Mouse (Mus musculus) myocyte (in vitro differentiated cells): ENCODE results near the gene Ptprs. TPM values are rescaled to one million over a fixed set of nuclear protein-coding genes. Genes with fewer than 3 reads are reported as not detected.

Experiments used
- H3K27me3 ChIP-seq: one replicate; pipeline ENCODE4 v1.6.1; 2011; ENCODE audit not compliant: control insufficient read depth, insufficient read depth, insufficient read length
- H3K36me3 ChIP-seq: one replicate; pipeline ENCODE4 v1.6.1; 2011; ENCODE audit not compliant: control insufficient read depth, insufficient read depth
- H3K4me2 ChIP-seq: one replicate; pipeline ENCODE4 v1.6.1; 2011; ENCODE audit warnings: low read depth, control low read depth
- H3K4me3 ChIP-seq: one replicate; pipeline ENCODE4 v1.5.1; 2011; ENCODE audit warnings: mild to moderate bottlenecking, control low read depth, moderate library complexity
- H3K79me2 ChIP-seq: one replicate; pipeline ENCODE4 v1.6.1; 2011; ENCODE audit not compliant: control insufficient read depth, insufficient read depth
- H3ac ChIP-seq: one replicate; pipeline ENCODE4 v1.6.1; 2011; ENCODE audit not compliant: control insufficient read depth, insufficient read length
- CEBPB ChIP-seq: IDR thresholded peaks from 2 replicates; pipeline ENCODE4 v1.6.1; 2011; ENCODE audit warnings: mild to moderate bottlenecking, moderate library complexity; ENCODE audit not compliant: poor library complexity, insufficient read depth, severe bottlenecking
- E2F4 ChIP-seq: IDR thresholded peaks from one replicate; pipeline ENCODE4 v1.6.1; 2011; ENCODE audit warnings: mild to moderate bottlenecking, control low read depth, moderate library complexity; ENCODE audit not compliant: insufficient read depth
- MAX ChIP-seq: IDR thresholded peaks from one replicate; pipeline ENCODE4 v1.6.1; 2011; ENCODE audit warnings: low read depth, mild to moderate bottlenecking, control low read depth
- MYOD1 ChIP-seq, 3 experiments: IDR thresholded peaks; one replicate each; pipeline ENCODE4 v1.6.1; 2011; ENCODE audit warnings: control low read depth in 2 of 3, low read depth in 2 of 3, mild to moderate bottlenecking in 2 of 3, moderate library complexity in 1 of 3; ENCODE audit not compliant: insufficient read length in 2 of 3, control insufficient read depth in 1 of 3
- MYOG ChIP-seq, 3 experiments: IDR thresholded peaks; one replicate each; pipeline ENCODE4 v1.6.1; 2011; ENCODE audit warnings: control low read depth in 2 of 3, low read depth in 2 of 3, mild to moderate bottlenecking in 2 of 3; ENCODE audit not compliant: insufficient read length in 2 of 3, control insufficient read depth in 1 of 3, insufficient read depth in 1 of 3
- POLR2A ChIP-seq: IDR thresholded peaks from one replicate; pipeline ENCODE4 v1.6.1; 2011; ENCODE audit warnings: low read depth, mild to moderate bottlenecking, control low read depth, moderate library complexity; ENCODE audit not compliant: insufficient read length
- POLR2AphosphoS2 ChIP-seq: IDR thresholded peaks from one replicate; pipeline ENCODE4 v1.6.1; 2011; ENCODE audit warnings: low read depth, control low read depth; ENCODE audit not compliant: insufficient read length
- REST ChIP-seq: IDR thresholded peaks from one replicate; pipeline ENCODE4 v1.6.1; 2011; ENCODE audit warnings: mild to moderate bottlenecking, control low read depth, moderate library complexity; ENCODE audit not compliant: insufficient read depth, insufficient read length
- SRF ChIP-seq: IDR thresholded peaks from one replicate; pipeline ENCODE4 v1.6.1; 2011; ENCODE audit warnings: low read depth; ENCODE audit not compliant: control insufficient read depth, insufficient read length
- TCF12 ChIP-seq: IDR thresholded peaks from one replicate; pipeline ENCODE4 v1.6.1; 2011; ENCODE audit warnings: mild to moderate bottlenecking, control low read depth; ENCODE audit not compliant: poor library complexity, insufficient read depth, severe bottlenecking
- TCF3 ChIP-seq: IDR thresholded peaks from one replicate; pipeline ENCODE4 v1.6.1; 2011; ENCODE audit warnings: low read depth, control low read depth; ENCODE audit not compliant: insufficient read length
- USF1 ChIP-seq: IDR thresholded peaks from one replicate; pipeline ENCODE4 v1.6.1; 2011; ENCODE audit warnings: low read depth, mild to moderate bottlenecking, control low read depth, moderate library complexity
- polyA plus RNA-seq: library from polyadenylated mRNA; unstranded; fragments of >200 nt; fragmentation: generic; extraction: Trizol; gene quantifications from one replicate; pipeline ENCODE4 v1.2.1, GENCODE M21; 2012; ENCODE audit warnings: missing spikeins

The Ptprs gene
- polyA plus RNA-seq, 1 experiment: 116 TPM

DNA sequence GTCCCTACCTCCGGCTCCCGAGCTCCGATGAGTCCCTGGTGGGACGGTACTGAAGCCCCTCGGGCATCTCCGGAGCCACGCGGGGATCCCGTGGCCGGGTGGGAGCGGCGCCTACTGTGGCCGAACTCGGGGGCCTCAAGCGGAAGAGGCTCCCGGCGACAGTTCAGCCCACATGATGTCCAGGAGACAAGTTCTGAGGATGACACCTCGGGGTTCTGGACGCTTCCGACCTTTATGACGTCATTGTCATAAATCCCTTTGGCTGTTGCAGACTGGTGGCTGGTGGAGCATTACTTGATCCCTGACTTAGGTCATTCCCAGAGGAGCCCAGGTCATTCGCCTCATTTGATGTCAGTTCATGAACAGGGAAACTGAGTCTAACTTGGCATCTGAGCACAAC, 36.0 kb upstream of the Ptprs start, which contains the start of gene Znrf4:
Znrf4 (minus strand) TSS at position 122 of the 400 bp plus-strand sequence.
- Histone ChIP-seq H3K79me2 (no peaks in the 10 kb centered on the region), H3ac (no peak within 1 kb of the TSS), H3K36me3 (no peaks in the 10 kb centered on the region), H3K4me3 (no peak within 1 kb of the TSS), H3K4me2 (no peak within 1 kb of the TSS), H3K27me3 (peaks cover 23% of the 10 kb centered on the region)
- TF ChIP-seq MAX (no peak), TCF3 (no peak), TCF12 (no peak), E2F4 (no peak), POLR2AphosphoS2 (no peak), POLR2A (no peak), MYOG (IDR thresholded peaks at IDR 0.05; ENCODE audit: control insufficient read depth in 1 of 3, insufficient read depth in 1 of 3, insufficient read length in 2 of 3, low read depth in 2 of 3) (no peak), SRF (no peak), MYOD1 (IDR thresholded peaks at IDR 0.05; ENCODE audit: control insufficient read depth in 1 of 3, insufficient read length in 2 of 3, low read depth in 2 of 3) (no peak), USF1 (no peak), CEBPB (no peak), REST (no peak)

DNA sequence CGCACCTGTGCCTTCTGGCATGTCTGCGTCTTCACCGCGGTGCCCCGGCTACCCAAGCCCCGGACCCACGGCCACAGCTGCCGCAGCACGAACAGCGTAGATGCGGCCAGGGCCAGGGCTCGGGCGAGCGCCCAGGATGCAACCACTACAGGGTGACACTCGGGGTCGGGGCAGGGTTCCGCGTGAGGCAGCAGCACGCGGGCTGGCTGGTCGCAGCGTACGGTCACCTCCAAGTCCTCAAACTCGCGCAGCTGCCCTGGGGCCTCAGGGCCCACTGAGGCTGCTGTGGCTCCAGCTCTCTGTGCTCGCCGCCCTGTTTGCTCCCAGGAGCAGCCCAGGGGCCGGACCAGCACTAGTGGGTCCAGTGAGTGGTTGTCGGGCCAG, 35.4 kb upstream of the Ptprs start:
- TF ChIP-seq USF1: no peak
- TF ChIP-seq E2F4: no peak
- no peak overlapping the region for H3ac ChIP-seq
- H3K4me3 ChIP-seq: no peak overlapping the region
- no peaks in the 10 kb centered on the region for H3K79me2 ChIP-seq
- H3K27me3 ChIP-seq: peaks cover 22% of the 10 kb centered on the region
- H3K4me2 ChIP-seq: no peak overlapping the region
- H3K36me3 ChIP-seq: no peaks in the 10 kb centered on the region

DNA sequence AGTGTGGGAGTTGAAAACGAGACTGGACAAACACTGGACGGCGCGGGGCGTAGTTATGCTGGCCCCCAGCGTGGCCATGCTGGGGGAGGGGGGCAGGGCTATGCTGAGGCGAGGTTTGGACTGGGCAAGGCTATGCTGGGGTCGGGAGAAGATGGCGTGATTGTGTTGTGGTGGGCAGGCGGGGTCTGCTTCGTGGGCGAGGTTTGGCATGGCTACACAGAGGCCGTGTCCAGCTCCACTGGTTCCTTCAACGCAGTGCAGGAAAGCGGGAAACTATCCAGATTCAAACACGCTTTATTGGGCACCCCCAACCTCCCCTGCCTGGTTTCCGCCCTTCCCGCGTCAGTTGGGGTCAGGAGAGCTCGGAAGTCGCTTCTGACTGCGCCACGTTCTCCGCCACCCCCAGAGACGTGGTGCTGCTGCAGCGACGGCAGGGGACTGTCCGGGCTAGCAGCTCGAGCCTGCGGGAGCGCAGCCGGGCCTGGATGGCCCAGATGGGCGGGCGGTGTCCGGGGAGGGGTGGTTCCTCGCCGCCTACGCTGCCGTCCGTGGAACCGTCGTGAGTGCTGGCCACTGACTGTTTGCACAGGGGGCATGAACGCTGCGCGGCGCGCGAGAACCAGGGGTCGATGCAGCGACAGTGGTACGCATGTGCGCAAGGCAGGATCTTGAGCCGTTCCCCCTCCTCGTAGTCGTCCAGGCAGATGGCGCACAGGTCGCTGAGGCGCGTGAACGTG, 34.9 kb upstream of the Ptprs start:
- H3K4me2 ChIP-seq: no peak overlapping the region
- TF ChIP-seq MYOD1 (IDR thresholded peaks at IDR 0.05; ENCODE audit: control insufficient read depth in 1 of 3, insufficient read length in 2 of 3, low read depth in 2 of 3): no peak
- no peak for TF ChIP-seq TCF3
- TF ChIP-seq TCF12: no peak
- no peak for TF ChIP-seq SRF
- TF ChIP-seq CEBPB: no peak
- TF ChIP-seq POLR2A: no peak
- no peaks in the 10 kb centered on the region for H3K79me2 ChIP-seq
- no peak overlapping the region for H3ac ChIP-seq
- H3K36me3 ChIP-seq: no peaks in the 10 kb centered on the region
- H3K27me3 ChIP-seq: peaks cover 16% of the 10 kb centered on the region
- no peak overlapping the region for H3K4me3 ChIP-seq

DNA sequence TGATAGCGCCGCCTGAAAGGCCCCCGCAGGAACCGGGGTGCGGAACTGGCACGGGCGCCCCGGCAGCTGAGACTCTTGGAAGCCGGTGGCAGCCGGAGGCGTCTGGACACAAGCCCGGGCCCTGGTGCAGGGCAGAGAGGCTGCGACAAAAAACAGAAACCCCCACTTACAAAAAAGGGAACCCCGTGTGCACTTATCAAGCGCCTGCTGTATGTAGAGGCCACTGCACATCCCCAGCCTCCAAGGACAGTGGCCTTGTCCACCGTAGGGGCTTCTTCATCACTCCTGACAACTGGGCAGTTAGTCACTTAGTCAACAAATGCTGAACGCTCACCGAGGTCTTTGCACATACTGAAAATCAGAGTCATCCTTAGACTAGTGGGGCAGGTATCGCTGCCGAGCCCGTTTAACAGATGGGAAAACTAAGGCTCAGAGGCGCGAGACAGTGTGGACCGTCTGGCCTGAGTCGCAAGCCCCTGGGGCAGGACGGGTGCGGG, 34.2 kb upstream of the Ptprs start:
- Histone ChIP-seq H3ac (no peak overlapping the region), H3K4me3 (no peak overlapping the region), H3K79me2 (no peaks in the 10 kb centered on the region), H3K4me2 (no peak overlapping the region), H3K27me3 (peaks cover 10% of the 10 kb centered on the region), H3K36me3 (no peaks in the 10 kb centered on the region)
- TF ChIP-seq USF1: no peak
- no peak for TF ChIP-seq CEBPB
- TF ChIP-seq TCF3: no peak
- no peak for TF ChIP-seq MAX
- TF ChIP-seq MYOD1 (IDR thresholded peaks at IDR 0.05; ENCODE audit: control insufficient read depth in 1 of 3, insufficient read length in 2 of 3, low read depth in 2 of 3): no peak
- no peak for TF ChIP-seq SRF
- no peak for TF ChIP-seq POLR2AphosphoS2
- TF ChIP-seq TCF12: no peak
- no peak for TF ChIP-seq REST
- no peak for TF ChIP-seq POLR2A
- TF ChIP-seq MYOG (IDR thresholded peaks at IDR 0.05; ENCODE audit: control insufficient read depth in 1 of 3, insufficient read depth in 1 of 3, insufficient read length in 2 of 3, low read depth in 2 of 3): no peak
- TF ChIP-seq E2F4: no peak

DNA sequence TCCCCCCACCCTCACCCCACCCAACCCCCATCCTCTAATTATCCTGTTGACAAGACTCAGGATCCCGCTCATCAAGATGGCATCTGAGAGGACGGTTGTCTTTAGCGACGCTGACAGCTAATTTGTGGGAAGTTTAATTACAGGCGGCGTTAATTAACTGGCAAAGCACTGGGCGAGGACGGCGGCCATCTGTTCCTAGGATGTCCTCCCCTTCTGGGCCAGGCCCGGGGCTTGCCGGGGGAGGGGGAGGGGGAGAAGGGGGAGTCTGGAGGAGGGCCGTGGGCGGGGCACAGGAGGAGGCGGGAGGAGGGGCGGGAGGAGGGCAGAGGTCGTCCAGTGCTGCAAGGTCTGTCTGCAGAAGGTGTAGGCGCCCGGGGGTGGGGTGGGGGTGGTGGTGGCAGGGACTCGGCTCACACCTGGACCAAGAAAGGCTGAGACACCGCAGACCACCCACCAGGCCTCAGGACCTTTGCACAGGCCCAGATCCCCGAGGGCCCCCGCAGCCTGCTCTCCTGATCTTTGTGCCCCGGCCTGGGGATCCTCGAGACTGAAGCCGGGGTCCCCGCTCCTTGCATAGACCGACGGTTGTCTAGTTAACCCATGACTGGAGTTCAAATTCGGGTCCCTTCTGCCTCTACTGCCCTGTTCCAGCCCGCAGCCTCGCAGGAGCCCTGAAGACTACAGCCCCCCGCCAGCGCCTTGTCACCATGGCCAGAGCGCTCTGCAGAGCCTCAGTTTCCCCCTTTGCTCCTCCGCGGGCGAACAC, 33.6 kb upstream of the Ptprs start:
- Histone ChIP-seq H3K79me2 (no peaks in the 10 kb centered on the region), H3K4me3 (no peak overlapping the region), H3K4me2 (no peak overlapping the region), H3K27me3 (peaks cover 4% of the 10 kb centered on the region), H3ac (no peak overlapping the region), H3K36me3 (no peaks in the 10 kb centered on the region)
- no peak for TF ChIP-seq MYOD1 (IDR thresholded peaks at IDR 0.05; ENCODE audit: control insufficient read depth in 1 of 3, insufficient read length in 2 of 3, low read depth in 2 of 3)
- TF ChIP-seq CEBPB: no peak
- TF ChIP-seq POLR2A: no peak
- TF ChIP-seq REST: no peak
- no peak for TF ChIP-seq TCF12
- no peak for TF ChIP-seq MYOG (IDR thresholded peaks at IDR 0.05; ENCODE audit: control insufficient read depth in 1 of 3, insufficient read depth in 1 of 3, insufficient read length in 2 of 3, low read depth in 2 of 3)
- no peak for TF ChIP-seq E2F4
